Mouse (Mus musculus) heart, postnatal 10 days (tissue): Measurements from ENCODE around the gene Arxes1. TPM values are rescaled to one million over a fixed set of nuclear protein-coding genes. Genes with fewer than 3 reads are reported as not detected.
"Not testable (repeated sequence)": the region's sequence is repeated elsewhere in the genome, so short reads cannot be mapped to it uniquely, and the experiment has no call there.

Source experiments
- DNase-seq, 2 experiments: peaks; one replicate each; pipeline ENCODE4 v3.0.0; 2021
- intact Hi-C: fragments of 180-260 bp; cut with DNase I; formaldehyde crosslinking; loops from one replicate; pipeline ENCODE4 v1.15.1; 2025
- total RNA-seq, 2 experiments: library from RNA; stranded (reverse); gene quantifications; 2 replicates each; pipeline ENCODE4 v1.2.3; 2021

The Arxes1 gene
- 1 to 10 TPM; 4.5 to 6.2 TPM for total RNA-seq

- DNase-seq: peak; percentile 7 to 13
- intact Hi-C loops: not testable (repeated sequence)
These were observed at the start of gene Arxes1 for GRCm38 (mm10) chrX:136032799-136033763. Arxes1 (plus strand) TSS chrX:136033367.

- intact Hi-C loops: no loop called here
- DNase-seq: no peak
These were observed 48.5 kb upstream of the Arxes1 start for GRCm38 (mm10) chrX:135984539-135985260.

- intact Hi-C loops: no loop called here
- DNase-seq: no peak
These were observed 46.9 kb upstream of the Arxes1 start for GRCm38 (mm10) chrX:135986267-135986666.

- intact Hi-C loops: no loop called here
- DNase-seq: no peak
These were observed 42.5 kb upstream of the Arxes1 start for GRCm38 (mm10) chrX:135990661-135991060.

GRCm38 (mm10) chrX:135993192-135993594, 40.0 kb upstream of the Arxes1 start:
- DNase-seq, intact Hi-C loops: not testable (repeated sequence)

GRCm38 (mm10) chrX:135993664-135994119, 39.5 kb upstream of the Arxes1 start, which contains the start of gene Arxes2:
Arxes2 (plus strand) TSS chrX:135993824.
- intact Hi-C loops: not testable (repeated sequence)
- DNase-seq: peak in 1 of 2 experiments; percentile 26

- intact Hi-C loops: no loop called here
- DNase-seq: no peak
These were observed 25.8 kb upstream of the Arxes1 start for GRCm38 (mm10) chrX:136007199-136007843.

GRCm38 (mm10) chrX:136014392-136014791, 18.8 kb upstream of the Arxes1 start:
- DNase-seq: peak; percentile 10 to 13
- intact Hi-C loops: no loop called here

- no peak for DNase-seq
- intact Hi-C loops: no loop called here
These were observed 2.8 kb upstream of the Arxes1 start for GRCm38 (mm10) chrX:136030331-136030730.

- DNase-seq: no peak
- intact Hi-C loops: no loop called here
These were observed 10.6 kb downstream of the Arxes1 start for GRCm38 (mm10) chrX:136043726-136044125.

GRCm38 (mm10) chrX:136047528-136047927, 14.4 kb downstream of the Arxes1 start:
- intact Hi-C loops: loop anchor here (1.0 to 5.0 kb wide), 2 partner anchors 61 to 275 kb away; no protein-coding TSS in a partner anchor
- peak; percentile 44 to 55 for DNase-seq

- no peak for DNase-seq
- intact Hi-C loops: no loop called here
These were observed 18.1 kb downstream of the Arxes1 start for GRCm38 (mm10) chrX:136051219-136051618.

GRCm38 (mm10) chrX:136060698-136061097, 27.5 kb downstream of the Arxes1 start:
- no peak for DNase-seq
- intact Hi-C loops: no loop called here

- DNase-seq: peak in 1 of 2 experiments; percentile 0
- intact Hi-C loops: not testable (repeated sequence)
These were observed 34.2 kb downstream of the Arxes1 start for GRCm38 (mm10) chrX:136067201-136067991.

GRCm38 (mm10) chrX:136068020-136068419, 34.9 kb downstream of the Arxes1 start, which contains the start of gene Bex2:
Bex2 (minus strand) TSS chrX:136068236.
- intact Hi-C loops, DNase-seq: not testable (repeated sequence)

Other genes starting within 250 kb of the Arxes1 start
- gene Bhlhb9, start 235.8 kb upstream of the Arxes1 start, total RNA-seq: 10 to 100 TPM; 29.7 to 47.2 TPM
- gene Gprasp2, start 194.3 kb upstream of the Arxes1 start, total RNA-seq: 1 to 10 TPM; 3.7 to 7.3 TPM
- 10 to 100 TPM in 1 of 2 experiments, 1 to 10 TPM in 1; 9.4 to 13.4 TPM for gene Arxes2, start 39.5 kb upstream of the Arxes1 start, total RNA-seq
- gene Bex2, start 34.9 kb downstream of the Arxes1 start, total RNA-seq: 1 to 10 TPM in 1 of 2 experiments, under 1 TPM in 1; 0.31 to 1.2 TPM
- gene Nxf3, start 51.9 kb downstream of the Arxes1 start, total RNA-seq: not detected
- gene Bex4, start 105.6 kb downstream of the Arxes1 start, total RNA-seq: 1 to 10 TPM; 5.1 to 8.4 TPM
- gene Tceal8, start 139.0 kb downstream of the Arxes1 start, total RNA-seq: 10 to 100 TPM; 57.8 to 61.6 TPM
- 1 to 10 TPM; 5.6 to 6.5 TPM for gene Tceal5, start 170.5 kb downstream of the Arxes1 start, total RNA-seq
- 10 to 100 TPM in 1 of 2 experiments, 1 to 10 TPM in 1; 5.3 to 19.6 TPM for gene Tceal7, start 181.4 kb downstream of the Arxes1 start, total RNA-seq
- 10 to 100 TPM; 30.4 to 36.3 TPM for gene Bex1, start 182.1 kb downstream of the Arxes1 start, total RNA-seq
- 100 to 1,000 TPM in 1 of 2 experiments, 10 to 100 TPM in 1; 99.6 to 103 TPM for gene Tceal9, start 211.7 kb downstream of the Arxes1 start, total RNA-seq
- 10 to 100 TPM; 84.6 to 84.9 TPM for gene Bex3, start 236.9 kb downstream of the Arxes1 start, total RNA-seq